Mouse (Mus musculus): ENCODE data around the gene Tgfbr3. TPM values are rescaled to one million over a fixed set of nuclear protein-coding genes. Genes with fewer than 3 reads are reported as not detected.

Tgfbr3 gene
- polyA plus RNA-seq, 1 experiment: 0.71 TPM

DNA sequence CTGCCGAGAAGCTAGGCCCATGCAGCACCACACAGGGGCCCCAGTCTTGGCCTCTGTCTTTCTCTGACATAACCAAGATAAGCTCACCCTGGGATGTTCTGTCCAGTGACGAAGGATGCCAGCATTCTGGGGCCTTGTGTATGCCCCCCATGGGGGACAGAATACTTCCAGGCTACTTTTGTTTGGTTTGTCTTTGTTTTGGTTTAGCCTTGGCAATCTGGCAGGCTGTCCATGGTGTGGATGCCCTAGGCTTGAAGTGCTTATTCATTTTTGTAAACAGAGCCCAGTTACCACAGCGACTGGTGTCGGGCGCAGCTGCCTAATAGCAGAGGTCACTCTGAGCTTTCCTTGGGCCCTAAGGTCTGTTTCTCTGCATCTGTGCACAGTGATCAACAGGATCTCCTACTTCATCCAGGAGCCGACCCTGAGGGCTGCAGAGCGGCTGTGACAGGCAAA, 51.4 kb downstream of the Tgfbr3 start:
- TF ChIP-seq TCF3 (IDR thresholded peaks at IDR 0.05; ENCODE audit: insufficient read length, low read depth): no peak
- no peak for TF ChIP-seq TCF12 (IDR thresholded peaks at IDR 0.05; ENCODE audit: insufficient read depth, poor library complexity, severe bottlenecking)
- TF ChIP-seq E2F4 (IDR thresholded peaks at IDR 0.05; ENCODE audit: insufficient read depth): no peak
- no peak for TF ChIP-seq MYOG (IDR thresholded peaks at IDR 0.05; ENCODE audit: control insufficient read depth in 1 of 3, insufficient read depth in 1 of 3, insufficient read length in 2 of 3, low read depth in 2 of 3)
- TF ChIP-seq POLR2AphosphoS2 (IDR thresholded peaks at IDR 0.05; ENCODE audit: insufficient read length, low read depth): no peak
- TF ChIP-seq MAX (IDR thresholded peaks at IDR 0.05; ENCODE audit: low read depth): no peak
- TF ChIP-seq MYOD1 (IDR thresholded peaks at IDR 0.05; ENCODE audit: control insufficient read depth in 1 of 3, insufficient read length in 2 of 3, low read depth in 2 of 3): no peak
- Histone ChIP-seq H3K79me2 (ENCODE audit: control insufficient read depth, insufficient read depth) (no peaks in the 10 kb centered on the region), H3K27me3 (ENCODE audit: control insufficient read depth, insufficient read depth, insufficient read length) (peaks cover 6% of the 10 kb centered on the region), H3ac (ENCODE audit: control insufficient read depth, insufficient read length) (no peak overlapping the region), H3K4me3 (no peak overlapping the region), H3K36me3 (ENCODE audit: control insufficient read depth, insufficient read depth) (no peaks in the 10 kb centered on the region), H3K4me2 (ENCODE audit: low read depth) (no peak overlapping the region)

DNA sequence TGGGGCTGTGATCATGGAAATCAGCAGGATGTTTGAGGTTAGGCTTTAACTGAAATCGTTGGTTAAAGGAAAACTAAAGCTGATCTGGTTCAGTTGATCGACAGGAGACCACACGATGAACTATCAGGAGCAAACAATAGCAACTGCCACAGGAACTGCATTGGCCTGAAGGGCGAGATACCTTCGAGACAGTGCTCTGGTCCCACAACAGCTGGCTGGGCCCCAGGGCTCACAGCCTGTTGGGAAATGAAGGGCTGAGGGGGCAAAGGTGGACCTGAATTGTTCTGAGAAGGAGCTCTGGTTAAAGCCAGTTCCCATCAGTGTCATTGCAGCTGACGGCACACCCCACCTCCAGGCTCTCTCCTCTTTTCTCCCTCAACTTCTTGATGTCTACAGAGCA, 52.5 kb downstream of the Tgfbr3 start:
- Histone ChIP-seq H3K27me3 (ENCODE audit: control insufficient read depth, insufficient read depth, insufficient read length) (peaks cover 6% of the 10 kb centered on the region), H3K4me2 (ENCODE audit: low read depth) (no peak overlapping the region), H3ac (ENCODE audit: control insufficient read depth, insufficient read length) (no peak overlapping the region), H3K4me3 (no peak overlapping the region), H3K79me2 (ENCODE audit: control insufficient read depth, insufficient read depth) (no peaks in the 10 kb centered on the region), H3K36me3 (ENCODE audit: control insufficient read depth, insufficient read depth) (no peaks in the 10 kb centered on the region)
- TF ChIP-seq MAX (IDR thresholded peaks at IDR 0.05; ENCODE audit: low read depth) (no peak), CEBPB (IDR thresholded peaks at IDR 0.05; ENCODE audit: insufficient read depth, poor library complexity, severe bottlenecking) (no peak), MYOG (IDR thresholded peaks at IDR 0.05; ENCODE audit: control insufficient read depth in 1 of 3, insufficient read depth in 1 of 3, insufficient read length in 2 of 3, low read depth in 2 of 3) (no peak), MYOD1 (IDR thresholded peaks at IDR 0.05; ENCODE audit: control insufficient read depth in 1 of 3, insufficient read length in 2 of 3, low read depth in 2 of 3) (no peak), REST (IDR thresholded peaks at IDR 0.05; ENCODE audit: insufficient read depth, insufficient read length) (no peak)

GRCm38 (mm10) chr5:107236039-107236438, 53.4 kb downstream of the Tgfbr3 start:
- Histone ChIP-seq H3ac (ENCODE audit: control insufficient read depth, insufficient read length) (no peak overlapping the region), H3K4me3 (no peak overlapping the region), H3K27me3 (ENCODE audit: control insufficient read depth, insufficient read depth, insufficient read length) (peaks cover 6% of the 10 kb centered on the region), H3K4me2 (ENCODE audit: low read depth) (no peak overlapping the region), H3K79me2 (ENCODE audit: control insufficient read depth, insufficient read depth) (no peaks in the 10 kb centered on the region), H3K36me3 (ENCODE audit: control insufficient read depth, insufficient read depth) (no peaks in the 10 kb centered on the region)
- no peak for TF ChIP-seq TCF12 (IDR thresholded peaks at IDR 0.05; ENCODE audit: insufficient read depth, poor library complexity, severe bottlenecking)
- no peak for TF ChIP-seq E2F4 (IDR thresholded peaks at IDR 0.05; ENCODE audit: insufficient read depth)
- TF ChIP-seq SRF (IDR thresholded peaks at IDR 0.05; ENCODE audit: control insufficient read depth, insufficient read length, low read depth): no peak
- no peak for TF ChIP-seq USF1 (IDR thresholded peaks at IDR 0.05; ENCODE audit: low read depth)
- TF ChIP-seq MAX (IDR thresholded peaks at IDR 0.05; ENCODE audit: low read depth): no peak
- TF ChIP-seq REST (IDR thresholded peaks at IDR 0.05; ENCODE audit: insufficient read depth, insufficient read length): no peak
- no peak for TF ChIP-seq POLR2A (IDR thresholded peaks at IDR 0.05; ENCODE audit: insufficient read length, low read depth)
- TF ChIP-seq MYOD1 (IDR thresholded peaks at IDR 0.05; ENCODE audit: control insufficient read depth in 1 of 3, insufficient read length in 2 of 3, low read depth in 2 of 3): no peak
- no peak for TF ChIP-seq POLR2AphosphoS2 (IDR thresholded peaks at IDR 0.05; ENCODE audit: insufficient read length, low read depth)

DNA sequence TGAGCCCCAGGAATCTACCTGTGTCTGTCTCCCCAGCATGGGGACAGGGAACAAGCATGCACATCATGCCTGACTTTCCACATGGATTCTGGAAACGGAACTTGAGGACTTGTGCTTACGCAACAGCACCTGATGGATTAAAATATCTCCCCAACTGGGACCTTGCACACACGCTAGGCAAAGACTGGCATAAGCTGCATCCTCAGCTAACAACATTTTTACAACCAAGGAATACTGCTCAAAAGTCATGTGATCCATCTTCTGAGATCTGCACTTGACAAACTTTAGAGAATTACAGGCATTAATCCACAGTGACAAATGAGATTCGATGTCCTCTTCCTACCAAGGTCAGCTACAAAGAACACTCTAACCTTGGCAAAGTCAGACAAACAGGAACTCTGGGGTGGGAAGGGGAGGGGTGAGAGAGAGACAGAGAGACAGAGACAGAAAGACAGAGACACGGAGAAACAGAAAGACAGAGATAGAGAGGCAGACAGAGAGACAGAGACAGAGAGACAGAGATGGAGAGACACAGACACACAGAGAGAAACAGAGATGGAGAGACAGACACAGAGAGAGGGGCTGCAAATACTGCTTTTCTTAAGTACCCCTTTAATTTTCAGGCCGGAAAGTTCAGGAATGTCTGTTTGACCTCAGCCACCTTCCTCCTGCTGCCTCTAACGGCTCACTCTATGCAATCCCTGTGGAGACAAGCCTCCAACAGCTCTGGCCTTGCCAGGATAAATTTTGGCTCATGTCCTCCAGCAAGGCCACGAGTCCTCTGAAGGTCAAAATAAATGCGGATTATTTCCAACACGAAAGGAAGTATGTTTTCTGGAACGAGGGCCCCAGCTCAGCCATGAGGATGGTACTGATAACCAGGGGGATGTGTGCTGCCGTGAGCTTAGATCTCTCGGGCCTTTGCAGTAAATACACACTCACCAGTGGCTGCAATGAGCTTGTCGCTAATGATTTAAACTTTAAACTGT, 55.8 kb downstream of the Tgfbr3 start:
- TF ChIP-seq CEBPB (IDR thresholded peaks at IDR 0.05; ENCODE audit: insufficient read depth, poor library complexity, severe bottlenecking): no peak
- TF ChIP-seq POLR2A (IDR thresholded peaks at IDR 0.05; ENCODE audit: insufficient read length, low read depth): no peak
- no peak for TF ChIP-seq TCF12 (IDR thresholded peaks at IDR 0.05; ENCODE audit: insufficient read depth, poor library complexity, severe bottlenecking)
- no peak for TF ChIP-seq MAX (IDR thresholded peaks at IDR 0.05; ENCODE audit: low read depth)
- TF ChIP-seq SRF (IDR thresholded peaks at IDR 0.05; ENCODE audit: control insufficient read depth, insufficient read length, low read depth): no peak
- no peak for TF ChIP-seq E2F4 (IDR thresholded peaks at IDR 0.05; ENCODE audit: insufficient read depth)
- no peak for TF ChIP-seq MYOD1 (IDR thresholded peaks at IDR 0.05; ENCODE audit: control insufficient read depth in 1 of 3, insufficient read length in 2 of 3, low read depth in 2 of 3)
- no peak for TF ChIP-seq TCF3 (IDR thresholded peaks at IDR 0.05; ENCODE audit: insufficient read length, low read depth)
- TF ChIP-seq MYOG (IDR thresholded peaks at IDR 0.05; ENCODE audit: control insufficient read depth in 1 of 3, insufficient read depth in 1 of 3, insufficient read length in 2 of 3, low read depth in 2 of 3): no peak
- TF ChIP-seq POLR2AphosphoS2 (IDR thresholded peaks at IDR 0.05; ENCODE audit: insufficient read length, low read depth): no peak
- no peak for TF ChIP-seq USF1 (IDR thresholded peaks at IDR 0.05; ENCODE audit: low read depth)
- Histone ChIP-seq H3K79me2 (ENCODE audit: control insufficient read depth, insufficient read depth) (no peaks in the 10 kb centered on the region), H3K36me3 (ENCODE audit: control insufficient read depth, insufficient read depth) (no peaks in the 10 kb centered on the region), H3K27me3 (ENCODE audit: control insufficient read depth, insufficient read depth, insufficient read length) (peaks cover 6% of the 10 kb centered on the region), H3K4me3 (no peak overlapping the region), H3K4me2 (ENCODE audit: low read depth) (no peak overlapping the region), H3ac (ENCODE audit: control insufficient read depth, insufficient read length) (no peak overlapping the region)

- TF ChIP-seq MAX (IDR thresholded peaks at IDR 0.05; ENCODE audit: low read depth) (no peak), E2F4 (IDR thresholded peaks at IDR 0.05; ENCODE audit: insufficient read depth) (no peak), USF1 (IDR thresholded peaks at IDR 0.05; ENCODE audit: low read depth) (no peak)
- Histone ChIP-seq H3K79me2 (ENCODE audit: control insufficient read depth, insufficient read depth) (no peaks in the 10 kb centered on the region), H3K27me3 (ENCODE audit: control insufficient read depth, insufficient read depth, insufficient read length) (peaks cover 6% of the 10 kb centered on the region), H3K4me2 (ENCODE audit: low read depth) (no peak overlapping the region), H3K4me3 (no peak overlapping the region), H3ac (ENCODE audit: control insufficient read depth, insufficient read length) (no peak overlapping the region), H3K36me3 (ENCODE audit: control insufficient read depth, insufficient read depth) (no peaks in the 10 kb centered on the region)
These were observed 59.2 kb downstream of the Tgfbr3 start for GRCm38 (mm10) chr5:107230189-107230588.

Measured in myocyte (in vitro differentiated cells).